Mouse (Mus musculus): ENCODE data around the gene Acads. TPM values are rescaled to one million over a fixed set of nuclear protein-coding genes. Genes with fewer than 3 reads are reported as not detected.

Gene Acads
- total RNA-seq (2023), result 28.5 TPM

GRCm38 (mm10) chr5:115118961-115119570 lies at the start of gene Acads:
TSS of gene Acads (minus strand) at chr5:115119346.

GRCm38 (mm10) chr5:115158040-115158983 lies 39.2 kb upstream of the Acads start, which contains the start of gene Mlec:
TSS of gene Mlec (minus strand) at chr5:115158179.

GRCm38 (mm10) chr5:115134234-115135165 lies 15.4 kb upstream of the Acads start, which contains the start of gene Unc119b:
TSS of gene Unc119b (minus strand) at chr5:115134975.

GRCm38 (mm10) chr5:115098195-115098594 lies 21.0 kb downstream of the Acads start, which contains the start of gene Gm10401:
TSS of gene Gm10401 (minus strand) at chr5:115098295.

Other genes starting within 250 kb of the Acads start
- gene Oasl2, start 222.4 kb downstream of the Acads start, total RNA-seq (2023), result 10.5 TPM
- 2.5 TPM for gene Oasl1, start 196.1 kb downstream of the Acads start, total RNA-seq (2023)
- gene 2210016L21Rik, start 177.2 kb downstream of the Acads start, total RNA-seq (2023), result 30.9 TPM
- not detected for gene Hnf1a, start 148.3 kb downstream of the Acads start, total RNA-seq (2023)
- gene Sppl3, start 108.2 kb downstream of the Acads start, total RNA-seq (2023), result 57.6 TPM
- gene Gm10401, start 21.1 kb downstream of the Acads start, total RNA-seq (2023), result not detected
- 32.5 TPM for gene Unc119b, start 15.6 kb upstream of the Acads start, total RNA-seq (2023)
- 90.7 TPM for gene Mlec, start 38.8 kb upstream of the Acads start, total RNA-seq (2023)
- 0.47 TPM for gene Cabp1, start 75.0 kb upstream of the Acads start, total RNA-seq (2023)
- 83.3 TPM for gene Pop5, start 116.5 kb upstream of the Acads start, total RNA-seq (2023)
- 170 TPM for gene Rnf10, start 153.6 kb upstream of the Acads start, total RNA-seq (2023)
- gene Coq5, start 160.3 kb upstream of the Acads start, total RNA-seq (2023), result 23.6 TPM
- gene Dynll1, start 181.7 kb upstream of the Acads start, total RNA-seq (2023), result 250 TPM
- 35.0 TPM for gene Srsf9, start 207.8 kb upstream of the Acads start, total RNA-seq (2023)
- gene Gatc, start 221.8 kb upstream of the Acads start, total RNA-seq (2023), result 5.1 TPM
- gene Triap1, start 221.9 kb upstream of the Acads start, total RNA-seq (2023), result 20.5 TPM
- 220 TPM for gene Cox6a1, start 229.6 kb upstream of the Acads start, total RNA-seq (2023)